Mouse (Mus musculus) heart, postnatal 25 days (tissue): ENCODE measurements around the gene Gm10647. TPM values are rescaled to one million over a fixed set of nuclear protein-coding genes. Genes with fewer than 3 reads are reported as not detected.
"Not testable (repeated sequence)": the region's sequence is repeated elsewhere in the genome, so short reads cannot be mapped to it uniquely, and the experiment has no call there.

Experiments used
- DNase-seq: peaks from one replicate; pipeline ENCODE4 v3.0.0; 2022; ENCODE audit warnings: low spot score
- intact Hi-C: fragments of 180-260 bp; cut with DNase I; formaldehyde crosslinking; loops from one replicate; pipeline ENCODE4 v1.15.1; 2025
- total RNA-seq, 2 experiments: library from RNA; stranded (reverse); gene quantifications; 2 replicates each; pipeline ENCODE4 v1.2.3; 2021

Gm10647 gene
- under 1 TPM in 1 of 2 experiments, not detected in 1; 0.11 TPM for total RNA-seq

GRCm38 (mm10) chr9:66796739-66797138 lies at the start of gene Gm10647:
Gene Gm10647 (plus strand): TSS chr9:66797039.
- intact Hi-C loops = no loop called here
- DNase-seq = no peak

DNA sequence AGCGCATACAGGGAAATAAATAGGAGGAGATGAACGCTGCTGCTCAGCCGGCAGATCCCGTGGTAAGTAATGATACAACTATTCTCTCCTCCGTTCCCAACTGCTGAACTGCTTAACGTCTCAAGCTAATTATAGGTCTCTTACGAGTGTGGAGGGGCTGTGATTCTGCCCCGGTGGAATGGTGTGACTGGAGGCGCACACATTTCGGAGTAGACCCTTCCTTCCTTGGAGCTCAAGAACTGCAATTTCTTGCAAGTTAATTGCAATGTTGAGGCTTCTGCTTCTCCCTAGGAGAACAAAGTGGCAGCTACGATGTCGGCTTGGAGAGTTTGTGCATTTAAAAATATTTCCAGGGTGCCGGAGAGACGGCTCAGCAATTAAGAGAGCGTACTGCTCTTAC lies 48.4 kb upstream of the Gm10647 start:
- no peak for DNase-seq
- intact Hi-C loops = no loop called here

DNA sequence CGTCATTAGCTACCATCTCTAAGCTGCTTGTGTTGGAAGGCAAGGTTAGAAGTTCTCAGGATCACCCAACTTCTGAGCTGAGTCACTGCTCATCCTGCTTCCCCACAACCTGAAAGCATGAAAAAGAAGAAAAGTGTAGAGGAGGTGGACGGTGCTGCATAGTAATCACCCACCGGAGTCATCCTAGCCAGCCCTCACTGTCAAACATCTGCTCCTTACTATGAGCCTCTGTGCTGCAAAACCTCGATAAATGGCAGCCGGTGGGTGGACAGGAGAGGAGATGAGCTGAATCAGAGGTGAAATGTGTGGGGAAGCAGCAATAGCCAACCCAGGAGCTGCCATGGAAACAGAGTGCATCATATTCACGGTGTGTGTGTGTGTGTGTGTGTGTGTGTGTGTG lies 44.0 kb upstream of the Gm10647 start:
- no peak for DNase-seq
- intact Hi-C loops = no loop called here

DNA sequence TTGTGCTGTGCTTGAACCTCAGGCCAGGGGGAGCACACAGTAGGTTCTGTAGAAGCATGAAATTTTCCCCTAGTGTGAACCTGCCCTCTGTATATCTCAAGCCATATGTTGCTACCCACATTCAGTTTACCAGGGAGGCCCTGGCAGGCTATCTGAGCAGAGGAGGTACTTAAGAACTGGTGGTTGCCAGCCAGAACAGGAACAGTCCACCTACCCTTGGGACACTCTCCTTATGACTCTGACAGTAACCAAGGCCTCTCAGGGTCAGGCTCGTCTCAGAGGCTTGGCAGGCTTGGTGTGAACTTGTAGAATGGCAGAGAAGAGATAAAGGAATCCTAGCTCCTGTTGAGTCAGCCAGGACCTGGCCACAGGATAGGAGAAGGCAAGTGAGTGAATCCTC lies 35.8 kb upstream of the Gm10647 start:
- DNase-seq = no peak
- intact Hi-C loops = no loop called here

- no peak for DNase-seq
- intact Hi-C loops = no loop called here
Observed at GRCm38 (mm10) chr9:66768721-66769120, 28.1 kb upstream of the Gm10647 start.

GRCm38 (mm10) chr9:66769275-66769674 lies 27.6 kb upstream of the Gm10647 start:
- DNase-seq = no peak
- intact Hi-C loops = no loop called here

DNA sequence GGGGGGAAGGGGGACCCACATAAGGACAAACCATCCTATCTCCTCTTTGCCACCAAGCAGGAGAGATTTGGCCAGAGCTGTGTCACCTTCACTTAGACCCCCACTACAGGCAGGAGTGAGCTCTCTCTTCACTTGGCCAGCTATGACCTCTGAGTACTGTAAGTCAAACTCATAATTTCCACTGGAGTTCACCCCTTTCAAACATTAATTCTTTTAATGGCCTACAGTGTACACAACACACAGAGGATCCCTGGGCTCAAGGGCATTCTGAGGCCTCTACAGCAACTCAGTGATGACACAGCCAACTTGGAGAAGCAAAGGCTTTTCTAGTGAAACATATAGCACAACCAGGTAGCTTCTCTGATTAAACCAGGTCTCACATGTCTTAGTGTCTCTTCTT lies 26.1 kb upstream of the Gm10647 start:
- no peak for DNase-seq
- intact Hi-C loops = no loop called here

DNA sequence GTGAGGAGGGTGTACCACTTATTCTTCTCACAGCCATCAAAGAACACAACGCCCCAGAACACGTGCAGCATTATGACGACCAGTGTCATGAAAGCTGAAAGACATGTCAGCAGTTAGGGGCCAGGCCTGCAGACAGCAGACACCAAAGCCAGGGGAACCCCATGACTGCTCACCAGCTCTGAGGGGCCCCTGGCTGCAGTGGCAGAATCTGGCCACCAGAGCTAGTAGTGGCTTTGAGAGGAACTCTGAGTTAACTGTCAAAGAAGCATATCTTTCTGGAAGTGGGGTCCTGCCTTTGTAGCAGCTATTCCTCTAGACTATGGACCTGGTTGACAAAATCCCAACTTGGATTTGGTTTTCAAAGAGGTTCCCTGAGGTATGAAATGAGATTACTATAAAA lies 12.3 kb upstream of the Gm10647 start:
- DNase-seq, intact Hi-C loops: not testable (repeated sequence)

GRCm38 (mm10) chr9:66787821-66788220 lies 9.0 kb upstream of the Gm10647 start:
- DNase-seq = no peak
- intact Hi-C loops = loop anchor here (5.0 kb wide), 3 partner anchors 81 to 321 kb away; no protein-coding TSS in a partner anchor

- intact Hi-C loops = loop anchor here (2.0 kb wide), 1 partner anchor 284 kb away; no protein-coding TSS in a partner anchor
Observed at GRCm38 (mm10) chr9:66794629-66795463, 2.0 kb upstream of the Gm10647 start.

DNA sequence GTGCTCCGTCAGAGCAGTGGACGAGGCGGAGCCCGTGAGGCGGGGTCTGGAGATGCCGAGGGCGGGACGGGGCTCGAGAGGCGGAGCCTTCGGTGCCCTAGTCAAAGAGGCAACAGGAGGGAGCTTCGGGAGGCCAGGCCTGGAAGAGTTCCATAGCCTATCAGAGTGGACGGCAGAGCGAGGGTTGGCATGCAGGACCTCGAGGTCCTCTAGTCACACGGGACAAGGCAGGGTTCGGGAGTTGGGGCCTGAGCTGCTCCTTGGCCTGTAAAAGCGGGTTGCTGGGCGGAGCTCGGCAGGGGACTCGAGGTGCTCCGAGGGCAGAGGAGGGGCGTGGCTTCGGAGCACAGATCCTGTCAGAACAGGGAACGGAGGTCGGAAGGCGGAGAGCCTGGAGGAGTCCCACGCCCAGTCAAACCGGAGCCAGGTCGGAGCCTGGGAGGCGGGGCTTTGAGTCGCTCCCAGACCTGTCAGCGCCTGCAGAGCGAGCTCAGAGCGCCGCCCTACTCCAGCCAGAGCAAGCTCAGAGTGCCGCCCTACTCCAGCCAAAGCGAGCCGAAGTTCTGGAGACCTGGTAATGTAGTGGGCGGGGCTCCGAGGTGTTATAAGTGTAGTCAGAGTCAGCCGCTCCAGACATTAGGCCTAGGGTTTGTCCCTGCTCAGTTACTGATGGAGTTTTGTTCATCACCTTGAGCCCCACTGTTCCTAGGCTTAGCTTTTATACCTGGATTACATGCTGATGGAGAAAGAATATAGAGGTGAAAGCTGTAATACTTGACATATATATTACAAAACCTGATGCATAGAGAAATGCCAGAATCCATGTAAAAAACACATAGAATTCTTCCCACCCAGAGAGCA lies 1.1 kb upstream of the Gm10647 start, which contains the start of gene Aph1b:
TSS of gene Aph1b (minus strand) at position 27 of the 861 bp plus-strand sequence.
- intact Hi-C loops = loop anchor here (2.0 kb wide), 1 partner anchor 285 kb away; no protein-coding TSS in a partner anchor
- DNase-seq = peak; percentile 96

More at GRCm38 (mm10) chr9:66794629-66795463, 2.0 kb upstream of the Gm10647 start:
- DNase-seq = no peak

DNA sequence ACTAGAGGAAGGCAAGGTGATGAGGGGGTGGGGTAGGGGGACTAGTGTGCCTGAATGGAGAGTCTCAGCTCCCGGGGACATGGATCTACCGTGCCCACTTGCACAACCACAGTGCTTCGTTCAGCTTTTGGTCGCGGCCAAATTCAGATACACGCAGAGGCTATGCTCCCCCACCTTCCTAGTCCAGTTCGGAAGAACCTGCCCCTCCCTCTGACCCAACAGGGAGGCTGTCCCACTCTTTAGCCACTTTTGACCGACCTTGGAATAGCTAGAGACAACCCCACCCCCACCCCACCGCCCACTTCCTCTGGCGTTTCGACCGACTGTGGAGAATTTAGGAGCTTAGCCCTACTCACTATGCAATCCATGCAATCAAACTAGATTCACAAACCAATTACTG lies 5.1 kb downstream of the Gm10647 start:
- DNase-seq = no peak
- intact Hi-C loops = no loop called here

- intact Hi-C loops, DNase-seq: not testable (repeated sequence)
Observed at GRCm38 (mm10) chr9:66805951-66806350, 9.1 kb downstream of the Gm10647 start.

DNA sequence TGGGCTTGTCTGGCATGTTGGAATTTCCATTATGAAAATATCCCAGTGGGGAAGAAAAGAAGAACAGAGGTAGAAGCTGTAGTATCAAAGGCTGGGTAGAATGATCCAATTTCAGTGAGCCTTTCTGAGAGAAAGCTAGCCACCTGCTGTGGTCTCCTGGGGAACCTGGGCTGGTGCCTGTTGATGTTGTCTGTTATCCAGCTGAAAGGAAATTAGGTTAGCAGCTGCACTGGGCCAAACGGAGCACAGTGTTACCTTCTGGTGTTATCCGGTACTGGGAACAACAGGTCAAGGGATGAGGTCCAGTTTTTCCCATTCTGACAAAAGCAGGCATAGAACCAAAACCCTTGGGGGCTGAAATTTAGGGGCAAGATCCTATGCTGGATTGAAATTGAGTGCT lies 16.6 kb downstream of the Gm10647 start:
- intact Hi-C loops = no loop called here

GRCm38 (mm10) chr9:66820996-66821395 lies 24.2 kb downstream of the Gm10647 start:
- DNase-seq = no peak
- intact Hi-C loops = no loop called here

More for the DNA sequence above, 16.6 kb downstream of the Gm10647 start:
- DNase-seq = no peak

DNA sequence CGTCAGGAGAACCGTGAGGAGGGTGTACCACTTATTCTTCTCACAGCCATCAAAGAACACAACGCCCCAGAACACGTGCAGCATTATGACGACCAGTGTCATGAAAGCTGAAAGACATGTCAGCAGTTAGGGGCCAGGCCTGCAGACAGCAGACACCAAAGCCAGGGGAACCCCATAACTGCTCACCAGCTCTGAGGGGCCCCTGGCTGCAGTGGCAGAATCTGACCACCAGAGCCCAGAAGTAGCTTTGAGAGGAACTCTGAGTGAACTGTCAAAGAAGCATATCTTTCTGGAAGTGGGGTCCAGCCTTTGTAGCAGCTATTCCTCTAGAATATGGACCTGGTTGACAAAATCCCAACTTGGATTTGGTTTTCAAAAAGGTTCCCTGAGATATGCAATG lies 25.4 kb downstream of the Gm10647 start:
- DNase-seq, intact Hi-C loops: not testable (repeated sequence)

GRCm38 (mm10) chr9:66825990-66826389 lies 29.2 kb downstream of the Gm10647 start:
- no peak for DNase-seq
- intact Hi-C loops = loop anchor here (2.0 to 5.0 kb wide), 2 partner anchors 179 to 361 kb away; no protein-coding TSS in a partner anchor

GRCm38 (mm10) chr9:66832366-66832908 lies 35.6 kb downstream of the Gm10647 start:
- DNase-seq = no peak
- intact Hi-C loops = loop anchor here (5.0 kb wide), 1 partner anchor 105 kb away; no protein-coding TSS in a partner anchor

DNA sequence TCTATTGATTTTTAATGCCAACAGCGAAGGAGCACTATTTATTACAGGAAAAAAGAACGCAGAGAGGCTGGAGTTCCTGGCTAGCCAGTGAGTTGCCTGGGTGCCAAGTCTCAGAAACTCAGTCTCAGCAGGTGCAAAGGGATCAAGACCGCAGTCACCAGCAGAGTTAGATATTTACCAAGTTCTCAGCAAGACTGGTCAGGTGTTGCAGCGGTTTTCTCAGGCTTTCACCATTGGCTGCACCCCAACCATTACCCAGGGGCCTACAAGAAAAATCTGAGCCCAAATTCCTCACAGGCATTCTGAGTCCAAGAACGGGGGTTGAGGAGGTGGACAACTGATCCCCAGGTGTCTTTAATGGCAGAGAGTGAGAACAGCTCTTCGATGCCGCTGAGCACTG lies 37.0 kb downstream of the Gm10647 start:
- no peak for DNase-seq
- intact Hi-C loops = loop anchor here (5.0 kb wide), 1 partner anchor 103 kb away; no protein-coding TSS in a partner anchor
